Mouse (Mus musculus) gastrocnemius, postnatal 14 days (tissue): Measurements from ENCODE around the gene Erich6. TPM values are rescaled to one million over a fixed set of nuclear protein-coding genes. Genes with fewer than 3 reads are reported as not detected.

Experiments used
- DNase-seq: peaks from one replicate; pipeline ENCODE4 v3.0.0; 2021; ENCODE audit warnings: mixed read lengths
- intact Hi-C: fragments of 180-260 bp; cut with DNase I; formaldehyde crosslinking; loops from one replicate; pipeline ENCODE4 v1.15.1; 2025; ENCODE audit warnings: low total_unique reads
- long read RNA-seq, 2 experiments: library from polyadenylated mRNA; stranded (forward); transcript quantifications; one replicate each; pipeline ENCODE4 v2.0.0; 2021
- total RNA-seq, 2 experiments: library from RNA; stranded (reverse); gene quantifications; 2 replicates each; pipeline ENCODE4 v1.2.3; 2021

The Erich6 gene
- total RNA-seq: under 1 TPM; 0.13 to 0.14 TPM
- long read RNA-seq, experiment 1: 0 reads
- long read RNA-seq, experiment 2: 0 reads

- intact Hi-C loops: no loop called here
- DNase-seq: peak; percentile 21
Observed at GRCm38 (mm10) chr3:58636406-58637295, at the start of gene Erich6. Gene Erich6, minus strand, starts transcription at chr3:58637207.

GRCm38 (mm10) chr3:58686206-58686921 is 49.4 kb upstream of the Erich6 start:
- intact Hi-C loops: no loop called here
- no peak for DNase-seq

- no peak for DNase-seq
- intact Hi-C loops: no loop called here
Observed at GRCm38 (mm10) chr3:58685396-58685795, 48.4 kb upstream of the Erich6 start.

- intact Hi-C loops: no loop called here
- no peak for DNase-seq
Observed at GRCm38 (mm10) chr3:58683346-58683745, 46.3 kb upstream of the Erich6 start.

- no peak for DNase-seq
- intact Hi-C loops: no loop called here
Observed at GRCm38 (mm10) chr3:58682336-58682735, 45.3 kb upstream of the Erich6 start.

- DNase-seq: no peak
- intact Hi-C loops: no loop called here
Observed at GRCm38 (mm10) chr3:58681831-58682230, 44.8 kb upstream of the Erich6 start.

- DNase-seq: no peak
- intact Hi-C loops: no loop called here
Observed at GRCm38 (mm10) chr3:58680943-58681637, 44.1 kb upstream of the Erich6 start.

- intact Hi-C loops: no loop called here
- peak; percentile 19 for DNase-seq
Observed at GRCm38 (mm10) chr3:58679996-58680395, 43.0 kb upstream of the Erich6 start.

DNA sequence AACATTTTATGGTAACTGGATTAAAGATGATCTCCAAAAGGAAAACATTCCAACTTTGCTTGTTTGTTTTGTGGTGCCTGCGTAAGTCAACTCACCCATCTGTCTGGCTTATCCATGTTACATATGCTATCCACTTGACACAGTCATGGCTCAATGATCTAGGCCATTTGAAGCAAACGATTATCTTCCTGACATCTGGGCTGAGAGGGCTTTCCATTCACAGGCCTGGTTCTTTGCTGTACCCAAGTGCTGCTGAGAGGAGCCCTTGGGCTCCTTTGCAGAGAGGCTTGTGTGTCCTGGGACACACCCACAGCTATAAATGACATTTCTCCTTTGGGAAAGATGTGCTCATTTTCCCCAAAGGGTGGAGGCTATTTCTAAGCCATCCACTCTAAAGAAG is 41.9 kb upstream of the Erich6 start:
- intact Hi-C loops: no loop called here
- no peak for DNase-seq

DNA sequence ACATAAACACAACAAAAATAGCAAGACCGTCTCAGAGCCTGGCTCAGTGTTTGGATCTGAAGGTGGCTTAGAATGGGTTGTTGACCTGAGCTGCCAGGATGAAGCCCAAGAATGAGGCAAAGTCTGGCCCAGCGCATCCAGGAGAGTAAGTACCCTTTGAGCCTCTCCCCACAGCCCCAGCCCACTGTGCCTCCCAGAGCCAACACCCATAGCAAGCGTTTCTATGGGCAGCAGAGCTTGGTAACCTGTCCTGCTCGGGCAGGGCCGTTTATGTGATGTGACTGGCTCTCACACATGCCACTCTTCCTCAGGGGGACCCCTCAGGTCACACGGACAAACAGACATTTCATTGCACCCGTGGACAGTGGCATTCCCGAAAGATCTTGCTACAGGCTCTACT is 41.4 kb upstream of the Erich6 start:
- intact Hi-C loops: no loop called here
- DNase-seq: no peak

DNA sequence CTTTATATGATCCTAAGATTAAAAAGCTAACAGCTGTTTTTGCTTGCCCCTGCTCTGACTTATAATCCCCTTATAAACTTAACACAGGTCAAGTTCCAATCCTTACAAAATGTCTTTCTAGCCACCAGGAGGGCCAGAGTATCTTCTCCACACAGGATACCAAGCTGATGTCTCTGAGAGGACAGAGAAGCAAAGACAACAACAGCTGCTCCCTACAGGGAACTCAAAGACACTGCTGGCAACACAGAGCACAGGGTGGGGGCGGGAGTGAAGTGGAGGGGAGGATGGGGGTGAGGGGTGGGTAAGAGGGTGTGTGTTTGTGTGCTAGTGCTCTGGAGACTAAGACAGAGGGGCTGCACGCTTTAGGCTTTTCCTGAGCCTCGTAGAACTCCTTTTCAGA is 40.6 kb upstream of the Erich6 start:
- intact Hi-C loops: no loop called here
- DNase-seq: no peak

GRCm38 (mm10) chr3:58673295-58673694 is 36.3 kb upstream of the Erich6 start:
- intact Hi-C loops: no loop called here
- DNase-seq: no peak

GRCm38 (mm10) chr3:58672481-58673183 is 35.6 kb upstream of the Erich6 start:
- intact Hi-C loops: no loop called here
- no peak for DNase-seq

DNA sequence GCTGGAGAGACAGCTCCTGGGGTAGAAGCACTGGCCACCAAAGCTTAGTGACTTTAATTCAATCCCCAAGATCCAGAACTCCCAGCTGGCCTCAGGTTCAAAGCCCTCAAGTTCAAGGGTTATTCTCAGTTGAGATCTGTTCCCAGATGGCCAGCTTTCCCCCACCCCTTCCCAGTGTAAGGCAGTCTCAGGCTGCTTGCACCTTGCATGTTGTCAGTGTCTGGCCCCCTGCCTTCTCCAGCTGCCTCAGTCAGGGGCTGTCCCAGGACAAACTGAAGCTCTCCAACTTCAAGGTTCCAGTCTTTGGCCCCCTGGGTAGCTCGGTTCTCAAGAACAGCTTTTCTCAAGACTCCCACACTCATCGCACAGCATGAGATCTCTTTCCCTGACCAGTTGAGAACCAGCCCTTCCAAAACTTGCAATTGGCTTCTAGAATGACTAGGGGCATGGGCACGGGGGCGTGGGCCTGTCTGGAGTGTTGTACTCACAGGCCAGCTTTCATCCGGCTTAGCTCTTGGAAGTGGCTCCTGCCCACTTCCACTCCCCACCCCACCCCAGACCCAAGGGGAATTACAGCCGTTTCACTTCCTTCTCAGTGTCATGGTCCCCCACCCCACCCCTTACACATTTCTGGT is 34.7 kb upstream of the Erich6 start:
- peak; percentile 60 for DNase-seq
- intact Hi-C loops: no loop called here

DNA sequence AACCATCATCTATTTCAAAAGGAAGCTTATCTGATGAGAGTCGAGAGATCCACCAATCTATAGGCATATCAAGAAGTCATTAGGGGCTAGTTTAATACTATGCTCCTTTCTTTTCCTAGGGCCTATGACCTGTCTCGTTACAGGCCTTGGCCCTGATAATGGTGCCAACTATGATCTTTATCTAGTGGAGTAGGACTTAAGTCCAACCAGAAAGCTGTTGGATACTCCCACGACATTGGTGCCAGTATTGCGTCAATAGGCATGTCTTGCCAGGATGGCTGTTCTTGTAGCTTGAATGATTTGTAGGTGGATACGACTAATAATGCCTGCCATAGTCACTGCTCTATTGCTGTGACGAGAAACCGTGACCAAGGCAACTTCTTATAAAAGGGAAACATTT is 27.0 kb upstream of the Erich6 start:
- no peak for DNase-seq
- intact Hi-C loops: no loop called here

DNA sequence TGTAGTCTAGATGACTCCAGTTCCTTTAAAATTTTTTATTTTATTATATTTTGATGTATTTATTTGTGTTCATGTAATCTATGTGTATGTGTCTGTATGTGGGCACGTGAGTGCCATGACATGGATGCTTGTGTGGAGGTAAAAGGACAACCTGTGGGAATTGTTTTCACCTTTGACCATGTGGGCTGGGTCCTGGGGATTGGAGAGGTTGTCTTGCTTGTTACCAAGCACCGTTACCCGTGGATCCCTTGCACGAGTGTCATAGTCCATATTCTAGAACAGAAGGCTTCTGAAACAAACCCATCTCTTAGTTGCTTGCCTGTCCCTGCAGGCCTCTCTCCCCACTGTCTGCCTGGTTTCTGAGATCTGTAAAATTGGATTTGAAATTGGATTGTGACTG is 23.6 kb upstream of the Erich6 start:
- intact Hi-C loops: no loop called here
- DNase-seq: no peak

DNA sequence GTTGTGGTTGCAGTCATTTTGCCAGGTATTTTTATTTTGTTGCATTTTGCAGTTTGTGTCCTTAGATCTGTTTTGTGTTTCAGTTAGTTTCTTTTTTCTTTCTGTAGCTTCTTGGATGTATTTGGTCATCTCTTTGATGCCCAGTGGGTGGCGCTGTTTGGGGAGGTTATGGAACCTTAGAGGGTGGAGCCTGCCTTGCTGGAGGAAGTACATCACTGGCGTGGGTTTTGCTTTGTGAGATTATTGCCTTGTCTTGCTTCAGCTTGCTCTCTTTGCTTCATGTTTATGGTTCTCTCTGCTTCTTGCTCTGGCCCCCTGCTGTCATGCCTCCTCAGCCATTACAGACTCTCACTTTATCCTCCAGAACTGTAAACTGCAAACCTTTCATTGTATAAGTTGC is 20.3 kb upstream of the Erich6 start:
- peak; percentile 54 for DNase-seq
- intact Hi-C loops: loop anchor here (2.0 to 10.0 kb wide), 2 partner anchors 67 to 131 kb away; no protein-coding TSS in a partner anchor

DNA sequence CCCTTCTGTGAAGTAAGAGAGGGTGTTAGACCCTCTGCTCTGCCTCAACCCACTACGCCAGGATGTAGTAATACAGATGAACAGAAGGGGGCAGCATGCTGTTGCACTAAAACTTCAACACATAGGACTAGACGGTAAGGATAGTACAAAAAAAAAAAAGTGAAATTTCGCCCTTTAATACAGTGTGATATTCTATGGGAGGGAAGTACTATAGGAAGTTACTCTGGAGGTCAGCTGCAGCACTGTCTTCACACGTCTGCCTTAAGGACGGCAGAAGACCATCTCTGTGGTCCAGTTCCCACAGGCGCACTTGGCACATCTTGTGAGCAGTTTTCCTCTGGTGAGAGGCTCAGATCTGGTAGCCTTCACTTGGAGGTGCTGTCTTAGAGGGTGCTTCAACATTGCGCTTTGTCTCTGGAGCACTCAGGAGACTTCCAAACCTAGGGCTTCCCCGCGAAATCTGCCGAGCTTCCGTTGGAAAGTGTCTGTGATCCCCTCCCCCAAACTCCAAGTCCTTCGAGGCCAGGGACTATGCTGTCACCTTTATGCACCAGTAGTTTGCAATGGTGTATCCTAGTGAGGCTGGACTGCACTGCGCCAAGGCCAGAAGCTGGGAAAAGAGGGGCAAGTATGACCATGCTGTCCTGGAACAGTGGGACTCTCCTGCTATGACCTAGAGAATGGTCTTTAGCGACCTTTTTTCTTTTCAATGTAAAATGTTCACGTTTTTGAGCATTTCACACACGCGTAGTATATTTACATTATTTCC is 18.5 kb upstream of the Erich6 start:
- DNase-seq: peak; percentile 50
- intact Hi-C loops: loop anchor here (2.0 to 10.0 kb wide), 2 partner anchors 69 to 133 kb away; no protein-coding TSS in a partner anchor
